Mouse (Mus musculus): ENCODE measurements around the gene Parp16. TPM values are rescaled to one million over a fixed set of nuclear protein-coding genes. Genes with fewer than 3 reads are reported as not detected.

Gene Parp16
- total RNA-seq, 1 experiment, result 4.9 TPM

- DNase-seq (ENCODE audit: low read depth, low spot score), result peak; percentile 78
- Histone ChIP-seq H3K27ac (ENCODE audit: insufficient read depth, low read depth, low read length, poor library complexity, severe bottlenecking) (peak overlapping the region; percentile 43; the same call in 1 of the 2 replicates), H3K36me3 (ENCODE audit: control insufficient read depth, insufficient read depth, low read length, poor library complexity, severe bottlenecking) (no peaks in the 10 kb centered on the region; the same call in 1 of the 2 replicates), H3K4me3 (ENCODE audit: insufficient read depth in 1 of 2, low read depth in 1 of 2, low read length in 2 of 2, poor library complexity in 1 of 2, severe bottlenecking in 1 of 2) (peak overlapping the region; percentile 41 to 57), H3K4me1 (ENCODE audit: control insufficient read depth in 2 of 2, insufficient read depth in 2 of 2, low read length in 2 of 2, poor library complexity in 1 of 2) (peaks cover 5 to 55% of the 10 kb centered on the region in 2 experiments), H3K9ac (ENCODE audit: insufficient read depth, low read depth, low read length, poor library complexity, severe bottlenecking) (peak overlapping the region; percentile 6), H3K9me3 (ENCODE audit: control insufficient read depth, insufficient read depth, low read depth, low read length) (no peaks in the 10 kb centered on the region)
- TF ChIP-seq HCFC1 (IDR thresholded peaks at IDR 0.05; ENCODE audit: borderline replicate concordance, insufficient read depth, low read length), result no peak
- no peak for TF ChIP-seq CHD2 (IDR thresholded peaks at IDR 0.05; ENCODE audit: low read depth, low read length)
- TF ChIP-seq ZNF384 (IDR thresholded peaks at IDR 0.05; ENCODE audit: low read depth, low read length), result no peak
- TF ChIP-seq ZC3H11A (IDR thresholded peaks at IDR 0.05; ENCODE audit: borderline replicate concordance, low read depth, low read length), result no peak
- no peak for TF ChIP-seq MAFK (IDR thresholded peaks at IDR 0.05; ENCODE audit: insufficient read depth, low read depth, low read length)
- in situ Hi-C loops (cut with MboI; ENCODE audit: low sequenced_read_pairs in 2 of 2, unreplicated experiment in 2 of 2), result no loop called here
These were observed 16.6 kb upstream of the Parp16 start for GRCm38 (mm10) chr9:65178336-65179213.

- Histone ChIP-seq H3K4me1 (ENCODE audit: control insufficient read depth in 2 of 2, insufficient read depth in 2 of 2, low read length in 2 of 2, poor library complexity in 1 of 2) (peaks cover 5 to 56% of the 10 kb centered on the region in 2 experiments), H3K4me3 (ENCODE audit: insufficient read depth in 1 of 2, low read depth in 1 of 2, low read length in 2 of 2, poor library complexity in 1 of 2, severe bottlenecking in 1 of 2) (peak overlapping the region; percentile 19 to 47; a peak in 2 of 4 replicates), H3K36me3 (ENCODE audit: control insufficient read depth, insufficient read depth, low read length, poor library complexity, severe bottlenecking) (no peaks in the 10 kb centered on the region; the same call in 1 of the 2 replicates), H3K9ac (ENCODE audit: insufficient read depth, low read depth, low read length, poor library complexity, severe bottlenecking) (0 out of 2 replicates have a peak overlapping the region, but pooled peaks have one; percentile 22), H3K9me3 (ENCODE audit: control insufficient read depth, insufficient read depth, low read depth, low read length) (no peaks in the 10 kb centered on the region), H3K27ac (ENCODE audit: insufficient read depth, low read depth, low read length, poor library complexity, severe bottlenecking) (peak overlapping the region; percentile 26; the same call in 1 of the 2 replicates)
- no peak for DNase-seq (ENCODE audit: low read depth, low spot score)
- in situ Hi-C loops (cut with MboI; ENCODE audit: low sequenced_read_pairs in 2 of 2, unreplicated experiment in 2 of 2), result loop anchor here (10.0 kb wide), 1 partner anchor 45 kb away; no protein-coding TSS in a partner anchor
- TF ChIP-seq MAFK (IDR thresholded peaks at IDR 0.05; ENCODE audit: insufficient read depth, low read depth, low read length) (no peak), HCFC1 (IDR thresholded peaks at IDR 0.05; ENCODE audit: borderline replicate concordance, insufficient read depth, low read length) (no peak), ZC3H11A (IDR thresholded peaks at IDR 0.05; ENCODE audit: borderline replicate concordance, low read depth, low read length) (no peak), CHD2 (IDR thresholded peaks at IDR 0.05; ENCODE audit: low read depth, low read length) (no peak), ZNF384 (IDR thresholded peaks at IDR 0.05; ENCODE audit: low read depth, low read length) (no peak)
These were observed 15.1 kb upstream of the Parp16 start for GRCm38 (mm10) chr9:65179817-65180624.

DNA sequence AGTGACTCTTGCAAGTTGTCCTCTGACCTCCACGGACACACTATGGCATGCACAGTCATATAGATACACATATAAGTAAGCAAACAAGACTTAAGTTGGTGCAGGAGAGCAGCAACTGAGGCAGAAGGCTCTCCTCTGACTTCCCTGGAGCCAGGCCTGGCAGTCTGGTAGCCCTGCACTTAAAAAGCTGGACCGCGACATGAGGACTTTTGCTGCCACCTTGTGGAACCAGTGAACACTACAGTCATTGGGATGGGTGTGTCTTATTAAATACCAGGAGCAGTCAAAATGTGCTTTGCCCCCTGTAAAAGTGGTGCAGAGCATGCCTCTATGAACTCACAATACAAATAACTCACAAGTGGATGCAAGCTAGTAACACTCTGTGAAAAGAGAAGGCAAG, 6.6 kb upstream of the Parp16 start:
- Histone ChIP-seq H3K4me1 (ENCODE audit: control insufficient read depth in 2 of 2, insufficient read depth in 2 of 2, low read length in 2 of 2, poor library complexity in 1 of 2) (peaks cover 0 to 14% of the 10 kb centered on the region in 2 experiments; a peak in 2 of 4 replicates), H3K9ac (ENCODE audit: insufficient read depth, low read depth, low read length, poor library complexity, severe bottlenecking) (no peak overlapping the region)
- TF ChIP-seq ZC3H11A (IDR thresholded peaks at IDR 0.05; ENCODE audit: borderline replicate concordance, low read depth, low read length) (peak; percentile 95), CHD2 (IDR thresholded peaks at IDR 0.05; ENCODE audit: low read depth, low read length) (no peak)

DNA sequence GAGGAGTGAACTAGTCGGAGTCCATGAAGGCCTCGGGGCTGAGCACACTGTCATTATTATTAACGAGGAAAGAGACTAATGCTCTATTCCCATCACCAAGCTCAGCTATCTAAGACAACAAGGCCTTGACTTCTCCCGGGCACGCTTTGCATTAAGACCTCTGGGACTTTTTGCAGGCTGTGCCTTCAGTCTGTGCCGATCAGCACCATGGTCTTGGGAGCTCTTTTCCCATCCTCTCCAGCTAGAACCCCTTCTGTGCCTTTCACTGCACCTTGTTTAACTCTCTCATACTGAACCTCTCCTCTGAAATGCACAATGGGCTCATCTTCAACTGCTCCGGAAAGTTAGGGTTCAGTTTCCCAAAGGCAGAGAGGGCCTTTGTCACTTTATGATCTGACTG, 4.8 kb upstream of the Parp16 start:
- no peaks in the 10 kb centered on the region for H3K9me3 ChIP-seq (ENCODE audit: control insufficient read depth, insufficient read depth, low read depth, low read length)
- in situ Hi-C loops (cut with MboI; ENCODE audit: low sequenced_read_pairs in 2 of 2, unreplicated experiment in 2 of 2), result no loop called here
- H3K9ac ChIP-seq (ENCODE audit: insufficient read depth, low read depth, low read length, poor library complexity, severe bottlenecking), result no peak overlapping the region
- no peak for DNase-seq (ENCODE audit: low read depth, low spot score)
- no peak for TF ChIP-seq ZNF384 (IDR thresholded peaks at IDR 0.05; ENCODE audit: low read depth, low read length)
- no peak for TF ChIP-seq MAFK (IDR thresholded peaks at IDR 0.05; ENCODE audit: insufficient read depth, low read depth, low read length)
- no peak for TF ChIP-seq HCFC1 (IDR thresholded peaks at IDR 0.05; ENCODE audit: borderline replicate concordance, insufficient read depth, low read length)
- TF ChIP-seq CHD2 (IDR thresholded peaks at IDR 0.05; ENCODE audit: low read depth, low read length), result no peak
- TF ChIP-seq ZC3H11A (IDR thresholded peaks at IDR 0.05; ENCODE audit: borderline replicate concordance, low read depth, low read length), result no peak
- peaks cover 0 to 18% of the 10 kb centered on the region in 2 experiments; a peak in 2 of 4 replicates for H3K4me1 ChIP-seq (ENCODE audit: control insufficient read depth in 2 of 2, insufficient read depth in 2 of 2, low read length in 2 of 2, poor library complexity in 1 of 2)
- no peaks in the 10 kb centered on the region for H3K36me3 ChIP-seq (ENCODE audit: control insufficient read depth, insufficient read depth, low read length, poor library complexity, severe bottlenecking)
- no peak overlapping the region for H3K27ac ChIP-seq (ENCODE audit: insufficient read depth, low read depth, low read length, poor library complexity, severe bottlenecking)
- no peak overlapping the region for H3K4me3 ChIP-seq (ENCODE audit: insufficient read depth in 1 of 2, low read depth in 1 of 2, low read length in 2 of 2, poor library complexity in 1 of 2, severe bottlenecking in 1 of 2)

More for the DNA sequence above, 6.6 kb upstream of the Parp16 start:
- Histone ChIP-seq H3K36me3 (ENCODE audit: control insufficient read depth, insufficient read depth, low read length, poor library complexity, severe bottlenecking) (no peaks in the 10 kb centered on the region; the same call in 1 of the 2 replicates), H3K4me3 (ENCODE audit: insufficient read depth in 1 of 2, low read depth in 1 of 2, low read length in 2 of 2, poor library complexity in 1 of 2, severe bottlenecking in 1 of 2) (no peak overlapping the region), H3K27ac (ENCODE audit: insufficient read depth, low read depth, low read length, poor library complexity, severe bottlenecking) (no peak overlapping the region), H3K9me3 (ENCODE audit: control insufficient read depth, insufficient read depth, low read depth, low read length) (no peaks in the 10 kb centered on the region)
- in situ Hi-C loops (cut with MboI; ENCODE audit: low sequenced_read_pairs in 2 of 2, unreplicated experiment in 2 of 2), result loop anchor here (10.0 kb wide), 1 partner anchor 54 kb away; no protein-coding TSS in a partner anchor
- peak; percentile 93 for DNase-seq (ENCODE audit: low read depth, low spot score)
